Mouse (Mus musculus) lung, postnatal 0 days (tissue): ENCODE results near the gene Cfap45.

Experiments
- CTCF ChIP-seq: IDR thresholded peaks from 2 replicates; pipeline ENCODE4 v1.5.1; 2016; ENCODE audit warnings: antibody characterized with exemption, mild to moderate bottlenecking
- EP300 ChIP-seq: IDR thresholded peaks from 2 replicates; pipeline ENCODE4 v1.6.1; 2016; ENCODE audit warnings: antibody characterized with exemption, mild to moderate bottlenecking, control low read depth

GRCm38 (mm10) chr1:172593321-172593720, 72.7 kb downstream of the Cfap45 start:
- TF ChIP-seq CTCF = no peak
- no peak for TF ChIP-seq EP300
